Mouse (Mus musculus): Measurements from ENCODE around the gene Cenpv. TPM values are rescaled to one million over a fixed set of nuclear protein-coding genes. Genes with fewer than 3 reads are reported as not detected.
"Not testable (repeated sequence)": the region's sequence is repeated elsewhere in the genome, so short reads cannot be mapped to it uniquely, and the experiment has no call there.

Gene Cenpv
- total RNA-seq, 2 experiments from 2014 or later, result 16.8 to 20.0 TPM

- DNase-seq, result no peak
- intact Hi-C loops (cut with DNase I), result no loop called here
These were observed 27.4 kb downstream of the Cenpv start for GRCm38 (mm10) chr11:62511444-62512202.

GRCm38 (mm10) chr11:62510956-62511355 lies 28.1 kb downstream of the Cenpv start:
- intact Hi-C loops (cut with DNase I), result no loop called here
- DNase-seq, result no peak

GRCm38 (mm10) chr11:62509571-62509970 lies 29.5 kb downstream of the Cenpv start:
- intact Hi-C loops (cut with DNase I), result no loop called here
- no peak for DNase-seq

DNA sequence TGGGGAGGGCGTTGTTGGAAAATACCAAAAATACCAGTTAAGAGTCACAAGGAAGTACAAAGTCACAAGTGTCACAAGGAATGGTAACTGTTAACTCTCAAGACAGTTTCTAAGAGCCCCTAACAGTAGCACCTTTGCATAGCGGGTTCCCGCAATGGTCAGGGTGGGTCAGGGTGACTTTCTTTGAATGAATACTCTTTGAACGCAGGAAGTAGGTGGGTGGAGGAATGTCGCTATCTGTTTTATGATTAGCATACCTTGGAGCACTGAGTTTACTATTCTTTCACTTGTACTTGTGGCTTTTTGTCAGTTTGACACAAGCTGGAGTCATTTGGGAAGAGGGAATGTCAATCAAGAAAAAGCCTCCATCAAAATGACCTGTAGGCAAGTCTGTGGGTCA lies 30.2 kb downstream of the Cenpv start:
- intact Hi-C loops (cut with DNase I); DNase-seq: not testable (repeated sequence)

GRCm38 (mm10) chr11:62508365-62508764 lies 30.7 kb downstream of the Cenpv start:
- intact Hi-C loops (cut with DNase I); DNase-seq: not testable (repeated sequence)

- no peak for DNase-seq
- intact Hi-C loops (cut with DNase I), result no loop called here
These were observed 31.4 kb downstream of the Cenpv start for GRCm38 (mm10) chr11:62507683-62508082.

- DNase-seq, result no peak
- intact Hi-C loops (cut with DNase I), result no loop called here
These were observed 38.5 kb downstream of the Cenpv start for GRCm38 (mm10) chr11:62500529-62500928.

DNA sequence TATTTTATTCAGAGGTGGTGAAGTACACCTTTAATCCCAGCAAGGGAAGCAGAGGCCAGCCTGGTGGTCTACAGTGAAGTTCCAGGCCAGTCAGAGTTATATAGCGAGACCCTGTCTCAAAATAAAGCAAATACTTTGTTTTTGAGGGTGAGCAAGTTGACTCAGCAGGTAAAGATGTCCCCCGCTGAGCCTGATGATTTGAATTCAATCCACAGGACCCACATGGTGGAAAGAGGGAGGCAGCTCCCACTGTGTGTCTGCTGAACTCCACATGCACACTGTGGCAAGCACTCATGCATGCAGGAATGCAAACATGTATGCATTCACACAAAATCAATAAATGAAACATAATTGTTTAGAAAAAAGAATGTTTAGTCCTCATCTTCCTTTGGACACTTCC lies 40.3 kb downstream of the Cenpv start:
- intact Hi-C loops (cut with DNase I), result loop anchor here (5.0 kb wide), 1 partner anchor 102 kb away; no protein-coding TSS in a partner anchor
- no peak for DNase-seq

- intact Hi-C loops (cut with DNase I), result loop anchor here (5.0 kb wide), 1 partner anchor 100 kb away; no protein-coding TSS in a partner anchor
- DNase-seq, result no peak
These were observed 41.9 kb downstream of the Cenpv start for GRCm38 (mm10) chr11:62497181-62497580.

GRCm38 (mm10) chr11:62496151-62496715 lies 42.8 kb downstream of the Cenpv start:
- peak; percentile 46 to 49 for DNase-seq
- intact Hi-C loops (cut with DNase I), result loop anchor here (1.0 to 5.0 kb wide), 2 partner anchors 38 to 99 kb away; partner anchors contain the start of genes Ncor1 and Pigl

DNA sequence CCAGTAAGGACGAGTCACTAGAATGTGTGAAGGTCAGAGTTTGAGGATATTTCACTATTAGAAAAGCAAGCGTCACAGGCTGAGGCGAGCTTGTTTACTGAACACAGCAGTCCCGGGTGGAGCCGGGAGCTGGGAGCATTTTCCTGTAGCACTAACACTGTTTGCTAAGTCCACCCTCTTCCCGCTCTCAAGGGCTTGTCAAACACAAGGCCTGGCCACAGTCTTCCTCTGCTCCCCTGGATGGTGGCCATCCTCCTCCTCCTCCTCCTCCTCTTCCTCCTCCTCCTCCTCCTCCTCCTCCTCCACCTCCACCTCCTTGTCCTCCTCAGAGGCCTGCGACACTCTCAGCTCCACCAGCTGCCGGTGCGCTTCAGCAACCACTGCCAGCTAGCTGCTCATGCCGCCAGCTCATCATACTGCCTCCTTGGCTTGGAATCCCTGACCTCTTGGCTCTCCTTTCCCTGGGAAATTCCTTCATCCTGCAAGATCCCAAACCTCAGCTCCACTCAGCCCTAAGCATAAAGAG lies 43.7 kb downstream of the Cenpv start:
- intact Hi-C loops (cut with DNase I), result loop anchor here (5.0 kb wide), 1 partner anchor 98 kb away; no protein-coding TSS in a partner anchor
- DNase-seq, result peak; percentile 35 to 48

GRCm38 (mm10) chr11:62494754-62495275 lies 44.2 kb downstream of the Cenpv start:
- intact Hi-C loops (cut with DNase I), result loop anchor here (5.0 kb wide), 1 partner anchor 98 kb away; no protein-coding TSS in a partner anchor

DNA sequence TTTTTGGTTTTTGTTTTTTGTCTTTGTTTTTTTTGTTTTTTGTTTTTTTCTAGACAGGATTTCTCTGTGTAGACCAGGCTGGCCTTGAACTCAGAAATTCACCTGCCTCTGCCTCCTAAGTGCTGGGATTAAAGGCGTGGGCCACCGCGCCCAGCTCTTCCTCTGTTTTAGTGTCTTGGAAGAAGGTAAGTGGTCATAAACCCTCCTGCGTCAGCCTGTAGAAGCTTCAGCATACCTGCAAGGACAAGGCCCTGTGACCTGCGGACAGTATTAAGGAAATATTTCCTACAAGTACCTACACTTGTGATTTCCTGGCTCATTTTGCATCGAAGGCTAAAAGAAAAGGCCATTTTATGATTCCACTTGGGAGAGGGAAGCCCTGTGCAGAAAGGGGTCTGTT lies 45.4 kb downstream of the Cenpv start:
- intact Hi-C loops (cut with DNase I), result no loop called here
- DNase-seq, result no peak

More at GRCm38 (mm10) chr11:62494754-62495275, 44.2 kb downstream of the Cenpv start:
- peak; percentile 28 to 48 for DNase-seq

- intact Hi-C loops (cut with DNase I), result no loop called here
- DNase-seq, result no peak
These were observed 51.3 kb downstream of the Cenpv start for GRCm38 (mm10) chr11:62487540-62488350.

- intact Hi-C loops (cut with DNase I), result no loop called here
These were observed 52.1 kb downstream of the Cenpv start for GRCm38 (mm10) chr11:62486949-62487348.

DNA sequence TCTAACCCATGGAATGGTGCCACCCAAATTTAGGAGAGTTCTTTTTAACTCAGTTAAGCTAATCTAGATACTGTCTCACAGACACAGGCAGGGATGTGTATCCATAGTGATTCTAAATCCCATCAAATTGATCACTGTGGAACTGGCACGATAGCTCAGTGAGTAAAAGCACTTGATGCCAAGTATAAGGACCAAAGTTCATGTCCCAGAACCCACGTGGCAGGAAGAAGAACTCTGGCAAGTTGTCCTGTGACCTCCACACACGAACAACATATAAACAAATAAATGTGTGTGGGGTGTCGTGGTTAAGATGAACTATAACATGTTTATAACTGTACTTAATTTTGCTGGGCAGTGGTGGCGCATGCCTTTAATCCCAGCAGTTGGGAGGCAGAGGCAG lies 59.5 kb downstream of the Cenpv start:
- DNase-seq, result no peak
- intact Hi-C loops (cut with DNase I), result no loop called here

More at GRCm38 (mm10) chr11:62486949-62487348, 52.1 kb downstream of the Cenpv start:
- no peak for DNase-seq

DNA sequence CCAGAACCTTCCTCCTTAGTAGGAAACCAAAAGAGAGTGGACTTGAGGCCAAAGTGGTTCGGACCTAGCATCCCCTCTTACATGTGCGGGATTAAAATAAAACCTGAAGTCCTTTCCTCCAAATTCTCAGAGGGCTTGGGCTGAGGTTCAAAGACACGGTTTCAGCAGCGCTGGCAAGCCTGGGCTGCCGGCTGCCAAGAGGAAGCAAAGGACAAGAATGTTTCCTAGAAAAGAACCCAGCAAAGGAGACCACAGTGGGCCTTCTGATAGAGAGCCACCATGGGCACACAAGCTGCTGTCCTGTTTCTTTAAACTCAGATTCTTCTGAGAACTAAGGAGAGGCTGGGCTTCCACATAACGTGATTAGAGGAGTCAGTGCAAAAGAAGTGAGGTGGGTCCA lies 60.1 kb downstream of the Cenpv start:
- intact Hi-C loops (cut with DNase I), result no loop called here
- DNase-seq, result peak in 1 of 2 experiments; percentile 18

GRCm38 (mm10) chr11:62476156-62476555 lies 62.9 kb downstream of the Cenpv start:
- intact Hi-C loops (cut with DNase I), result no loop called here
- DNase-seq, result no peak
